Mouse (Mus musculus) lung, postnatal 0 days (tissue): ENCODE results near the gene Afap1.

Source experiments
- CTCF ChIP-seq: IDR thresholded peaks from 2 replicates; pipeline ENCODE4 v1.5.1; 2016; ENCODE audit warnings: antibody characterized with exemption, mild to moderate bottlenecking
- EP300 ChIP-seq: IDR thresholded peaks from 2 replicates; pipeline ENCODE4 v1.6.1; 2016; ENCODE audit warnings: antibody characterized with exemption, mild to moderate bottlenecking, control low read depth

DNA sequence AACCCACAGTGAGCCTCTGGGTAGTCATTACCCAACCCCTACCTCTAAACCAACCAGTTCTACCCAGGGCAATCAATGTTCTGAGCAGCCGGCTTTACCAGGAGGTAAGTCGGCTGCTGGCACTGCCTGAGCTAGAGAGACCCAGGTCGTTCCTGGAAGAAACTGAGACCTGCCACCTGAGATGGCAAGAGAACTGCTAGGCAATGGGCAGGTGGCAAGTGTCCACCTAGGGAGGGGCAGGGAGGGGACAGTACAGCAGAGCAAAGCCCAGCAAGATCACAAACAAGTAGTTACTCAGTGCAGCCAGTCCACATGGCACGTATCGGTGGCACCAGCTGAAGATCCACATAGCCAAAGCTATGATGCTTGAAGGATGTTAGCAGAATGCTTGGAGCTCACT, 16.9 kb upstream of the Afap1 start:
- TF ChIP-seq EP300 (no peak), CTCF (no peak)
